Mouse (Mus musculus) forebrain, embryonic 14.5 days (tissue): Measurements from ENCODE around the gene A930033H14Rik. TPM values are rescaled to one million over a fixed set of nuclear protein-coding genes. Genes with fewer than 3 reads are reported as not detected.

ENCODE experiments used
- ATAC-seq: fragments of 200-750 bp; cut with Nextera tagmentation; 2 replicates; pipeline ENCODE4 v1.8.0; 2017; ENCODE audit warnings: mild to moderate bottlenecking, moderate library complexity
- DNase-seq: peaks from one replicate; pipeline ENCODE4 v3.0.0-alpha.2; 2015; ENCODE audit warnings: low spot score
- H3K27ac ChIP-seq: fragments of 300-500 bp; sonication (generic); 2 replicates; pipeline ENCODE4 v1.5.1; 2014; ENCODE audit warnings: low read depth, mild to moderate bottlenecking, control low read depth, low read length, moderate library complexity
- H3K27me3 ChIP-seq: fragments of 300-500 bp; sonication (generic); replicated peaks from 2 replicates; pipeline ENCODE4 v1.6.1; 2014; ENCODE audit warnings: low read length, control low read depth, mixed read lengths; ENCODE audit not compliant: control insufficient read depth, insufficient read depth
- H3K36me3 ChIP-seq: fragments of 300-500 bp; sonication (generic); 2 replicates; pipeline ENCODE4 v1.6.1; 2014; ENCODE audit warnings: low read length, control low read depth; ENCODE audit not compliant: control insufficient read depth, insufficient read depth
- H3K4me1 ChIP-seq: fragments of 300-500 bp; sonication (generic); 2 replicates; pipeline ENCODE4 v1.6.1; 2014; ENCODE audit warnings: antibody characterized with exemption, low read length, control low read depth; ENCODE audit not compliant: control insufficient read depth, insufficient read depth
- H3K4me2 ChIP-seq: fragments of 300-500 bp; sonication (generic); 2 replicates; pipeline ENCODE4 v1.6.1; 2014; ENCODE audit warnings: mild to moderate bottlenecking, control low read depth, low read length
- H3K4me3 ChIP-seq: fragments of 300-500 bp; sonication (generic); 2 replicates; pipeline ENCODE4 v1.5.1; 2014; ENCODE audit warnings: low read depth, low read length, control low read depth
- H3K9ac ChIP-seq: fragments of 300-500 bp; sonication (generic); 2 replicates; pipeline ENCODE4 v1.6.1; 2014; ENCODE audit warnings: mild to moderate bottlenecking, low read length, control low read depth, moderate library complexity
- H3K9me3 ChIP-seq: fragments of 300-500 bp; sonication (generic); replicated peaks from 2 replicates; pipeline ENCODE4 v1.6.1; 2016; ENCODE audit warnings: low read length, control low read depth, mixed read lengths; ENCODE audit not compliant: control insufficient read depth
- WGBS: fragments of 180-500 bp; shearing (Covaris S2); extraction: QIAGEN DNeasy Blood & Tissue Kit; methylation state at CpG from one replicate; pipeline ENCODE4 v1.1.7; 2014; 5-methylcytosine and 5-hydroxymethylcytosine counted together
- polyA plus RNA-seq: library from polyadenylated mRNA; unstranded; fragments of >200 nt; fragmentation: Nextera tagmentation; extraction: Ambion mirVana; gene quantifications from 2 replicates; pipeline ENCODE4 v1.2.1, GENCODE M21; 2014

A930033H14Rik gene
- polyA plus RNA-seq, 1 experiment from 2014 or later = 0.71 TPM

- ATAC-seq = no peak
- no peak overlapping the region for H3K9ac ChIP-seq
Measured at GRCm38 (mm10) chr10:69221148-69221547, 8.2 kb upstream of the A930033H14Rik start.

GRCm38 (mm10) chr10:69220296-69220695 lies 7.4 kb upstream of the A930033H14Rik start:
- Histone ChIP-seq H3K36me3 (0 out of 2 replicates have a peak, but pooled peaks cover 5% of the 10 kb centered on the region), H3K9ac (no peak overlapping the region), H3K4me3 (no peak overlapping the region), H3K4me1 (no peaks in the 10 kb centered on the region), H3K27me3 (no peaks in the 10 kb centered on the region), H3K9me3 (0 out of 2 replicates have a peak, but pooled peaks cover 3% of the 10 kb centered on the region), H3K27ac (no peak overlapping the region), H3K4me2 (no peak overlapping the region)
- ATAC-seq (no peak), DNase-seq (no peak)
- WGBS = 92% methylated on average over 6 of the region's 6 CpGs

More at GRCm38 (mm10) chr10:69221148-69221547, 8.2 kb upstream of the A930033H14Rik start:
- H3K27ac ChIP-seq = no peak overlapping the region
- H3K36me3 ChIP-seq = 0 out of 2 replicates have a peak, but pooled peaks cover 5% of the 10 kb centered on the region
- WGBS = 90% methylated on average over 9 of the region's 9 CpGs
- no peaks in the 10 kb centered on the region for H3K27me3 ChIP-seq
- no peaks in the 10 kb centered on the region for H3K4me1 ChIP-seq
- DNase-seq = no peak
- H3K9me3 ChIP-seq = 0 out of 2 replicates have a peak, but pooled peaks cover 3% of the 10 kb centered on the region
- H3K4me3 ChIP-seq = no peak overlapping the region
- H3K4me2 ChIP-seq = no peak overlapping the region

GRCm38 (mm10) chr10:69219289-69219626 lies 6.4 kb upstream of the A930033H14Rik start:
- Histone ChIP-seq H3K9ac (no peak overlapping the region), H3K36me3 (0 out of 2 replicates have a peak, but pooled peaks cover 5% of the 10 kb centered on the region), H3K4me1 (peaks cover 1% of the 10 kb centered on the region; the same call in 1 of the 2 replicates), H3K9me3 (0 out of 2 replicates have a peak, but pooled peaks cover 3% of the 10 kb centered on the region), H3K4me3 (no peak overlapping the region), H3K4me2 (no peak overlapping the region), H3K27me3 (no peaks in the 10 kb centered on the region), H3K27ac (no peak overlapping the region)
- WGBS = 95% methylated on average over 2 of the region's 2 CpGs
- DNase-seq = no peak
- no peak for ATAC-seq

DNA sequence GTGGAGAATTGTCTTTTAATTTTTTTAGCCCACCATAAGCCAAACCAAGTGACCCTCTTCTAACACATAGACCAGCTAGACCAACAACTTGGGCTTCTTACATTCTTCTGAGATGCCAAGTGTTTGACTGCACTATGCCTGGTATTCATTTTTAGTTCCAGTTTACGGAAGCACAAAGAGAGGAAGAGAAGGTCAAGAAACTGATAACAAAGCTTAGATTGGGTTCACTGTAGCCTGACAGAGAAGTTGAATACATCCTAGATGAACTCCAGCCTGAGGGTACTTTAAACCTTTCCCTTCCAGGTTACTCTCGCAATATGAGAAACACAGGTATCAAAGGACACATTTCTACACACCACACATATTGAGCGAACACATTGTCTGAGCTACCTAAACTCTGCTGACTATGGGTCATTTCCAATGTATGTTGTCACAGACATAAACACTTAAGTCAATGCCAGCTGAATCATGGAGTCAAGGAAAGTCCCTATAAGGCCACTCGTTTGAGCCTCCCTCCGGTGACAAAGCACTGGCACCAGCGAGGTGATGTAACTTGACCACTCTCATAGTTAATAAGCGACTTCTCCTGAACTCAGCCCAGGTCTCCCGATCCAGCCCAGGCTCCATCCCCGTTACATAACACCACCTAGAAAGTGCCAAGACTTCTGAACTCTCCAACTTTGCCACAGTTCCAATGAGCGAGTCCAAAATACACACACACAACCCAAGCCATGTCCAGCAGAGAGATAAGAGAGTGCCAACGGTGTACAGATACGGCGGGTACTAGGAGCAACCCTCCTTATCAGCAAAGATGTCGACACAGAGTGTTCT lies 5.8 kb upstream of the A930033H14Rik start:
- no peak overlapping the region for H3K4me2 ChIP-seq
- DNase-seq (no peak), ATAC-seq (no peak)
- no peaks in the 10 kb centered on the region for H3K27me3 ChIP-seq
- 91% methylated on average over 14 of the region's 14 CpGs for WGBS
- H3K9me3 ChIP-seq = 0 out of 2 replicates have a peak, but pooled peaks cover 3% of the 10 kb centered on the region
- no peak overlapping the region for H3K9ac ChIP-seq
- no peak overlapping the region for H3K27ac ChIP-seq
- H3K36me3 ChIP-seq = 0 out of 2 replicates have a peak, but pooled peaks cover 5% of the 10 kb centered on the region
- no peak overlapping the region for H3K4me3 ChIP-seq
- H3K4me1 ChIP-seq = peaks cover 5% of the 10 kb centered on the region; the same call in 1 of the 2 replicates

GRCm38 (mm10) chr10:69217127-69217690 lies 4.3 kb upstream of the A930033H14Rik start:
- H3K9me3 ChIP-seq = 0 out of 2 replicates have a peak, but pooled peaks cover 3% of the 10 kb centered on the region
- no peak overlapping the region for H3K4me3 ChIP-seq
- WGBS = 99% methylated on average over 4 of the region's 4 CpGs
- 0 out of 2 replicates have a peak, but pooled peaks cover 5% of the 10 kb centered on the region for H3K36me3 ChIP-seq
- peaks cover 5% of the 10 kb centered on the region; the same call in 1 of the 2 replicates for H3K4me1 ChIP-seq
- no peak overlapping the region for H3K4me2 ChIP-seq
- ATAC-seq (no peak), DNase-seq (no peak)
- H3K27me3 ChIP-seq = no peaks in the 10 kb centered on the region
- no peak overlapping the region for H3K9ac ChIP-seq
- H3K27ac ChIP-seq = no peak overlapping the region

- H3K9me3 ChIP-seq = 0 out of 2 replicates have a peak, but pooled peaks cover 3% of the 10 kb centered on the region
- no peak overlapping the region for H3K27ac ChIP-seq
- 0 out of 2 replicates have a peak, but pooled peaks cover 5% of the 10 kb centered on the region for H3K36me3 ChIP-seq
- no peak overlapping the region for H3K9ac ChIP-seq
- H3K4me3 ChIP-seq = peak overlapping the region; percentile 73
- WGBS = 34% methylated on average over 5 of the region's 5 CpGs
- H3K4me2 ChIP-seq = peak overlapping the region; percentile 90
- DNase-seq (peak; percentile 23), ATAC-seq (no peak)
- no peaks in the 10 kb centered on the region for H3K27me3 ChIP-seq
- H3K4me1 ChIP-seq = peaks cover 8% of the 10 kb centered on the region; the same call in 1 of the 2 replicates
Measured at GRCm38 (mm10) chr10:69213986-69214385, 1.1 kb upstream of the A930033H14Rik start.

GRCm38 (mm10) chr10:69213451-69213877 lies 566 bp upstream of the A930033H14Rik start:
- peaks cover 8% of the 10 kb centered on the region; the same call in 1 of the 2 replicates for H3K4me1 ChIP-seq
- WGBS = 0% methylated on average over 20 of the region's 21 CpGs

DNA sequence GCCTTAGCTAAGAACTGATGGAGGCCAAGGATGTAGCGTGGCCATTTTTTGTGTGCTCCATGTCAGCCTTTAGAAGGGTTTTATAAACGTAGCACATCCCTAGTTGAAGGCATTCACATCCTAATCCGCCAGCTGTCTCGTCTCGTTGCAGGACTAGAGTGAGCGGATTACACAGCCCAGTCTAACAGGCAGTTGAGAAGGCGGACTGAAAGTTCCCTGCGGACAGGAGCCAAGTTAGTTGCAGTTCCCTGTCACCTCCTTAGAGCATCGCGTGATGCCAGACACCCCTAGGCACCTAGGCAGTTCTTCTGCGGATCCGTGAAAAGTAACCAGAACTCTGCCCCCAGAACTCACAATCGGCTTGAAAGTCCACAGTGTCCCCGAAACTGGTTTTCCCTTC lies 922 bp downstream of the A930033H14Rik start:
- WGBS = 7% methylated on average over 14 of the region's 14 CpGs
- Histone ChIP-seq H3K4me2 (peak overlapping the region; percentile 90), H3K9ac (peak overlapping the region; percentile 97), H3K4me1 (peaks cover 8% of the 10 kb centered on the region; the same call in 1 of the 2 replicates), H3K27me3 (no peaks in the 10 kb centered on the region), H3K4me3 (peak overlapping the region; percentile 73), H3K9me3 (0 out of 2 replicates have a peak, but pooled peaks cover 3% of the 10 kb centered on the region), H3K27ac (peak overlapping the region; percentile 98), H3K36me3 (no peaks in the 10 kb centered on the region)
- ATAC-seq = no peak
- peak; percentile 58 for DNase-seq

More at GRCm38 (mm10) chr10:69213451-69213877, 566 bp upstream of the A930033H14Rik start:
- peak; percentile 65 for DNase-seq
- Histone ChIP-seq H3K27me3 (no peaks in the 10 kb centered on the region), H3K9me3 (0 out of 2 replicates have a peak, but pooled peaks cover 3% of the 10 kb centered on the region), H3K9ac (peak overlapping the region; percentile 97), H3K36me3 (no peaks in the 10 kb centered on the region), H3K27ac (peak overlapping the region; percentile 98), H3K4me2 (peak overlapping the region; percentile 90), H3K4me3 (peak overlapping the region; percentile 73)
- ATAC-seq = peak; percentile 63
